Mouse (Mus musculus) neural tube, postnatal 0 days (tissue): ENCODE results near the gene Ankrd7. TPM values are rescaled to one million over a fixed set of nuclear protein-coding genes. Genes with fewer than 3 reads are reported as not detected.

Source experiments
- polyA plus RNA-seq: library from polyadenylated mRNA; unstranded; fragments of >200 nt; fragmentation: Nextera tagmentation; extraction: Ambion mirVana; gene quantifications from 2 replicates; pipeline ENCODE4 v1.2.1, GENCODE M21; 2015

Gene Ankrd7
- polyA plus RNA-seq: not detected in 2 replicates

GRCm38 (mm10) chr6:18866018-18866417 lies at the start of gene Ankrd7:
TSS of gene Ankrd7 (plus strand) at chr6:18866318.

GRCm38 (mm10) chr6:18848051-18848701 lies 17.9 kb upstream of the Ankrd7 start, which contains the start of gene Lsm8:
TSS of gene Lsm8 (plus strand) at chr6:18848579.

Other genes starting within 250 kb of the Ankrd7 start
- gene Lsm8, start 17.7 kb upstream of the Ankrd7 start, polyA plus RNA-seq: 89.7 and 93.4 TPM in 2 replicates